Mouse (Mus musculus): ENCODE results near the gene Negr1. TPM values are rescaled to one million over a fixed set of nuclear protein-coding genes. Genes with fewer than 3 reads are reported as not detected.

Negr1 gene
- total RNA-seq, 2 experiments from 2014 or later, result 0.84 to 1.2 TPM

DNA sequence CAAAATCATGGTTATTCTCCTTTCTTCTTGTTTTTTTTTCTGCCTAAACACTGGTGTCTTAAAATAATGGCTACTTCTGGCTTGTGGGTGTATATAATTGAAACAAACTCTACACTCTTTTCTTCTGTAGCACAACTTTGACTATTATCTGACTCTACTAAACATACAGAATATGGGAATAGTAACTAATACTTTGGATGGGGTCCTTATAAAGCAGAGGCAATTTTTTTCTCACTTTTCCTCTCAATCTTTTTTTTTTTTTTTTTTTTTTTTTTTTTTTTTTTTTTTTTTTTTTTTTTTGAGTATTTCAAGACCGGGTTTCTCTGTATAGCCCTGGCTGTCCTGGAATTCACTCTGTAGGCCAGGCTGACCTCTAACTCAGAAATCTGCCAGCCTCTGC, 772.6 kb downstream of the Negr1 start:
- intact Hi-C loops (cut with DNase I), result no loop called here
- DNase-seq, result no peak

DNA sequence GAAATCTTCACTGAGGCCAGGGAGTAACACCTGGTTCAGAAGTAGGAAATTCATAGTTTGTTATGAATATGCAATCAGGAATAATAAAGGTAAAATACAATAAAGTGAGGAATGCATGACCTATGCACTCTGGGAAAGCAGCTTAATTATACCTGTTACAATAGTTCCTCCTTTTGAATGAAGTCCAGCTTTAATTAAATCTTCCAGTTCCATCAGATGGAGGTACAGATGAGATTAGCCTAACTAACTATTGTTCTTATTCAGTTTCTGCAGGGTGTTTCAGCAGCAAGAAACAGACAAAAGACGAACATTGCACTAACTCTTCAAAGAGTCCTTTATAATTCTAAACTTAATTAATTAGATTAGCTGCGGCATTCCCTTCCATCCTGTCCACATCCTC, 787.9 kb downstream of the Negr1 start:
- DNase-seq, result no peak
- intact Hi-C loops (cut with DNase I), result no loop called here

DNA sequence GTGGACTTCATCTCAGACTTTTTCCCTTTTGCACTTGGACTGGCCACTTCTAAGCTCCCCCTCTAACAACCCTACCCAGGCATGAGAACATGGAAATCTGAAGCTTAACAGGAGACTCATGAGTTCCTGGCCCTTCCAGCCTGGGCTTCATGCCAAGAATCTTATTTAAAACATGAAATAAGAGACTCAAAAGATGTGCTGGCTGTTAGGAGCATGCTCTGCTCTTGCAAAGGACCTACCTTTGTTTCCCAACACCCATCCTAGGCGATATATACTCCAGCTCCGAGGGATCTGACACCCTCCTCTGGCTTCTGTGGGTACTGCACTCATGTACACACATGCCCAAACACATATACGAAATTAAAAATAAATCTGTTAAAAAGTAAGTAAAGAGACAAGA, 797.3 kb downstream of the Negr1 start:
- DNase-seq, result no peak
- intact Hi-C loops (cut with DNase I), result no loop called here

DNA sequence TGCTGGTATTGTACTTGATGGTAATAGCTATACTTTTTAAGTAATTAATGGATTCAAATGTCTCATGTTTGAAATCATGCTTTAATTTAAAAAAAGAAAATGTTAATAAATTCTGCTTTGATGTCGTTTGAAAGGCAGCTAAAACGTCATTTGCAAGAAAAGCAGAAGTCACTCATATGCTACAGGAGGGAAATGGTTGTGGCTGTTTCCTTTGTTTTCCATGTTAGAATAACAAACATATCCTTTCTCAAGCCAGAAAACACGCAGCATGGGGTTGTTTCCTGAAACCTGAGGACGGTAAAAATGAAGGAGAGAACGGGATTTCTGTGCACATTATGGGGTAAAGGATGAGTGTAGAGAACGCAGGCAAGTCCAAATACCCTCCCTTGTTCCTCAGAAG, 798.2 kb downstream of the Negr1 start:
- DNase-seq, result no peak
- intact Hi-C loops (cut with DNase I), result no loop called here
